Mouse (Mus musculus) bone marrow, adult 2 months (tissue): ENCODE data around the gene Rgs3. TPM values are rescaled to one million over a fixed set of nuclear protein-coding genes. Genes with fewer than 3 reads are reported as not detected.

Source experiments
- H3K27ac ChIP-seq: fragments of 200-500 bp; 2 replicates; pipeline ENCODE4 v1.5.1; 2012; ENCODE audit warnings: low read depth, mild to moderate bottlenecking, control low read depth, inconsistent platforms, low read length; ENCODE audit not compliant: control insufficient read depth, poor library complexity, insufficient read depth
- H3K4me1 ChIP-seq: fragments of 200-500 bp; 2 replicates; pipeline ENCODE4 v1.6.1; 2011; ENCODE audit warnings: low read length; ENCODE audit not compliant: control insufficient read depth, insufficient read depth
- H3K4me3 ChIP-seq: fragments of 200-500 bp; replicated peaks from 2 replicates; pipeline ENCODE3; 2011; ENCODE audit warnings: mild to moderate bottlenecking, low read depth, low read length, control low read depth; ENCODE audit not compliant: control insufficient read depth
- CTCF ChIP-seq: fragments of 200-500 bp; IDR thresholded peaks from 2 replicates; pipeline ENCODE4 v1.5.1; 2011; ENCODE audit warnings: low read length, control low read depth; ENCODE audit not compliant: control insufficient read depth, insufficient read depth
- POLR2A ChIP-seq: fragments of 200-500 bp; IDR thresholded peaks from 2 replicates; pipeline ENCODE4 v1.6.1; 2011; ENCODE audit warnings: low read depth, mild to moderate bottlenecking, control low read depth, low read length, borderline replicate concordance; ENCODE audit not compliant: control insufficient read depth
- WGBS: fragments of 180-500 bp; shearing (Covaris S2); methylation state at CpG from one replicate; pipeline ENCODE4 v1.1.7; 2018; 5-methylcytosine and 5-hydroxymethylcytosine counted together
- polyA plus RNA-seq: library from polyadenylated mRNA; stranded (reverse); fragments of >200 nt; gene quantifications from 2 replicates; pipeline ENCODE4 v1.2.4, GENCODE M21; 2011; ENCODE audit warnings: low replicate concordance; ENCODE audit not compliant: missing spikeins, insufficient read depth, insufficient read length

Gene Rgs3
- polyA plus RNA-seq, 1 experiment: 27.0 TPM

- Histone ChIP-seq H3K4me1 (peaks cover 7% of the 10 kb centered on the region), H3K4me3 (peak overlapping the region; percentile 33), H3K27ac (no peak overlapping the region)
- TF ChIP-seq CTCF (no peak), POLR2A (no peak)
- WGBS: 18% methylated on average over 13 of the region's 13 CpGs
Measured at GRCm38 (mm10) chr4:62634054-62634591, 74.5 kb downstream of the Rgs3 start.

DNA sequence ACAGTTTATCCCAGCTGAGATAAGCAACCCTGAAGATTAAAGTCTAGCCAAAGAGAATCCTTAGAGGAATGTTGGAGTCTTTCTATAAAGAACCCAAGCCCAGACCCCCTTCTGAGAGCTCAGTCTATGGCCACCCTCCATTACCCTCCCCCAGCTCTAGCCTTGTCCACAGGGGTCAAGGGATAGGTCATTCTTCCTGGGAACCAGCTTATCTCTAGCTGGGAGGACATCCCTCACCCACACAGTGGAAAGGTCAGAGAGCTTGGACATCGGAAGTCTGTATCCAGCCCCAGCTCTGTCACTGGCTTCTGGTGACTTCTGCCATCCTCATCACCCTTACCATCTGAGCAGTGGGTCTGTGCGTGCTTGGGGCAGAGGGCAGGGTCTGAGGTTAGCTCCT, 75.2 kb downstream of the Rgs3 start:
- Histone ChIP-seq H3K4me1 (peaks cover 5% of the 10 kb centered on the region), H3K4me3 (peak overlapping the region; percentile 30), H3K27ac (no peak overlapping the region)
- TF ChIP-seq CTCF: no peak
- 83% methylated on average over 2 of the region's 2 CpGs for WGBS

GRCm38 (mm10) chr4:62636047-62636446, 76.4 kb downstream of the Rgs3 start:
- WGBS: 72% methylated on average over 6 of the region's 6 CpGs
- H3K4me3 ChIP-seq: no peak overlapping the region
- no peak overlapping the region for H3K27ac ChIP-seq
- TF ChIP-seq CTCF: no peak
- TF ChIP-seq POLR2A: no peak
- peaks cover 3% of the 10 kb centered on the region for H3K4me1 ChIP-seq

GRCm38 (mm10) chr4:62637856-62638604, 78.4 kb downstream of the Rgs3 start:
- H3K4me1 ChIP-seq: peaks cover 3% of the 10 kb centered on the region
- no peak overlapping the region for H3K4me3 ChIP-seq
- WGBS: 53% methylated on average over 4 of the region's 4 CpGs
- no peak for TF ChIP-seq POLR2A
- no peak for TF ChIP-seq CTCF
- H3K27ac ChIP-seq: no peak overlapping the region

- peaks cover 3% of the 10 kb centered on the region for H3K4me1 ChIP-seq
- TF ChIP-seq CTCF (no peak), POLR2A (no peak)
- H3K4me3 ChIP-seq: no peak overlapping the region
- no peak overlapping the region for H3K27ac ChIP-seq
- 58% methylated on average over 15 of the region's 15 CpGs for WGBS
Measured at GRCm38 (mm10) chr4:62640496-62641229, 81.0 kb downstream of the Rgs3 start.

DNA sequence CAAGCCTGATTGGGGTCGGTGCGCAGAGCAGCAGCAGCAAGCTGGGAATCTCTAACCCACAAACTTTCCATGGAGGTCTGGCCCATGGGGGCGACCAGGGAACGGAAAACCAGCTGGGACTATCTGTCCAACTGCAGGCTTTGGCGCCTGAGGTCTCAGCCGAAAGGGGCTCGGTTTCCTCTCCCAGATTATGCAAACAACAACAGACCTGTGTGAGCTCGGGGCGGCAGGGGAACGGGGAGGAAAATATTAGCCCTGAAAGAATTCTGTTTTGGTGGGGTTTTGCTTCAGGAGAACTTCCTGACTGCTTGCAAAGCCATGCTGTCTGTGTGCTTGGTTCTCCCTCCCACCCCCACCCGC, 81.6 kb downstream of the Rgs3 start:
- no peak overlapping the region for H3K27ac ChIP-seq
- TF ChIP-seq POLR2A: no peak
- TF ChIP-seq CTCF: no peak

DNA sequence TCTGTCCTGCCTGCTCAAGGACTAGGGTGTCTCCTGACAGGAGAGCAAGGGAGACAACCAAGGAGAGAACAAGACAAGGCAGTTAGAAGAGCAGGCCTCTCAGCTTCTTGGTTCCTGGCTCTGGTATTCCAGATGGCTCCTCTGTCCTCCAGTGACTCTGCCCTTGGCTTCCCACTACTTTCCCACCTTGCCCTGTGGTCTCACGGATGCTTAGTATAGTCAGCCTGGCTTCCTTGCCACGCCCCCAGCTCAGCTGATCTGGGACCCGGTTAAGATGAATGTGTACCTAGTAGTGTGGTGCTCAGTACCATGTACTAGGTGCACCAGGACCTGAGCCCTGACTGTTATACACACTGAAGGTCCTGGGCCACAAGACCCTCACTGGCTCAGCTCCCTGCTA, 82.0 kb downstream of the Rgs3 start:
- no peak for TF ChIP-seq POLR2A
- no peak for TF ChIP-seq CTCF
- H3K4me3 ChIP-seq: no peak overlapping the region
- no peak overlapping the region for H3K27ac ChIP-seq
- peaks cover 3% of the 10 kb centered on the region for H3K4me1 ChIP-seq
- WGBS: 58% methylated on average over 3 of the region's 3 CpGs

More for the DNA sequence above, 81.6 kb downstream of the Rgs3 start:
- peaks cover 3% of the 10 kb centered on the region for H3K4me1 ChIP-seq
- WGBS: 19% methylated on average over 11 of the region's 11 CpGs
- no peak overlapping the region for H3K4me3 ChIP-seq

GRCm38 (mm10) chr4:62643401-62643800, 83.8 kb downstream of the Rgs3 start:
- peaks cover 3% of the 10 kb centered on the region for H3K4me1 ChIP-seq
- TF ChIP-seq POLR2A (no peak), CTCF (no peak)
- H3K27ac ChIP-seq: no peak overlapping the region
- no peak overlapping the region for H3K4me3 ChIP-seq
- 64% methylated on average over 8 of the region's 8 CpGs for WGBS
